Mouse (Mus musculus) liver, embryonic 16.5 days (tissue): ENCODE results near the gene Akap2. TPM values are rescaled to one million over a fixed set of nuclear protein-coding genes. Genes with fewer than 3 reads are reported as not detected.

ENCODE experiments used
- ATAC-seq: fragments of 200-750 bp; cut with Nextera tagmentation; 2 replicates; pipeline ENCODE4 v1.8.0; 2017; ENCODE audit warnings: low read depth, mild to moderate bottlenecking, moderate number of reproducible peaks, moderate library complexity
- H3K27ac ChIP-seq: fragments of 300-500 bp; sonication (generic); 2 replicates; pipeline ENCODE4 v1.5.1; 2014; ENCODE audit warnings: mild to moderate bottlenecking, low read length
- H3K27me3 ChIP-seq: fragments of 300-500 bp; sonication (generic); 2 replicates; pipeline ENCODE4 v1.6.1; 2014; ENCODE audit warnings: low read depth, low read length, mixed read lengths; ENCODE audit not compliant: control insufficient read depth, insufficient read depth
- H3K36me3 ChIP-seq: fragments of 300-500 bp; sonication (generic); 2 replicates; pipeline ENCODE4 v1.6.1; 2014; ENCODE audit warnings: mild to moderate bottlenecking; ENCODE audit not compliant: control insufficient read depth, insufficient read depth
- H3K4me1 ChIP-seq: fragments of 300-500 bp; sonication (generic); 2 replicates; pipeline ENCODE4 v1.6.1; 2014; ENCODE audit warnings: low read depth, low read length, mixed read lengths; ENCODE audit not compliant: control insufficient read depth
- H3K4me2 ChIP-seq: fragments of 300-500 bp; sonication (generic); 2 replicates; pipeline ENCODE4 v1.6.1; 2014; ENCODE audit warnings: low read depth, low read length, mixed read lengths
- H3K4me3 ChIP-seq: fragments of 300-500 bp; sonication (generic); 2 replicates; pipeline ENCODE4 v1.5.1; 2014; ENCODE audit warnings: low read depth, mild to moderate bottlenecking, low read length
- H3K9ac ChIP-seq: fragments of 300-500 bp; sonication (generic); 2 replicates; pipeline ENCODE4 v1.6.1; 2014; ENCODE audit warnings: low read depth, low read length
- H3K9me3 ChIP-seq: fragments of 300-500 bp; sonication (generic); replicated peaks from 2 replicates; pipeline ENCODE4 v1.6.1; 2016; ENCODE audit warnings: low read length; ENCODE audit not compliant: control insufficient read depth
- WGBS: fragments of 180-500 bp; shearing (Covaris S2); extraction: QIAGEN DNeasy Blood & Tissue Kit; methylation state at CpG from one replicate; pipeline ENCODE4 v1.1.7; 2014; ENCODE audit not compliant: insufficient replicate concordance; 5-methylcytosine and 5-hydroxymethylcytosine counted together
- polyA plus RNA-seq: library from polyadenylated mRNA; unstranded; fragments of >200 nt; fragmentation: Nextera tagmentation; extraction: Ambion mirVana; gene quantifications from 2 replicates; pipeline ENCODE4 v1.2.1, GENCODE M21; 2015

The Akap2 gene
- polyA plus RNA-seq, 1 experiment from 2014 or later = 2.0 TPM

DNA sequence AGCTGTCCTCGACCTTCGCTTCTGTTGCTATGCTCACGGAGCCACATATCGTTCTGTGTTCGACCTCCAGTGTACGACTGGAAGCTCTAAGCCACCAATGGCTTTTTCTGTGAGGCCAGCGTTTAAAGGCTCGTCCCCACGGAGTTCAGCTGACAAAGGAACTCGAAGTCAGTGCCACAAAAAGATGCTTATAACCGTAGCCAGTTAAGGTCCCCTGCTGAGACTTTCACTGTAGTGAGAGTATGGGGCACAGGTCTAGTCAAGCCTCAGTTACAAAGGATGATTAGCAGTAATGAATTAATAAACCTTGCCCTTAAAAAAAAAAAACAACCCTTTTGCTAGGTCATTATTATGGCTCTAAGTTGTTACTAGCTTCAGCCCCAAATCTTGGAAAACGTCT lies 37.3 kb upstream of the Akap2 start:
- H3K4me1 ChIP-seq = no peaks in the 10 kb centered on the region
- WGBS = 73% methylated on average over 12 of the region's 12 CpGs
- H3K27me3 ChIP-seq = peaks cover 2% of the 10 kb centered on the region; the same call in 1 of the 2 replicates
- H3K9ac ChIP-seq = no peak overlapping the region
- H3K4me2 ChIP-seq = no peak overlapping the region
- no peak overlapping the region for H3K27ac ChIP-seq
- no peak for ATAC-seq
- H3K9me3 ChIP-seq = no peaks in the 10 kb centered on the region
- H3K36me3 ChIP-seq = no peaks in the 10 kb centered on the region
- H3K4me3 ChIP-seq = no peak overlapping the region

DNA sequence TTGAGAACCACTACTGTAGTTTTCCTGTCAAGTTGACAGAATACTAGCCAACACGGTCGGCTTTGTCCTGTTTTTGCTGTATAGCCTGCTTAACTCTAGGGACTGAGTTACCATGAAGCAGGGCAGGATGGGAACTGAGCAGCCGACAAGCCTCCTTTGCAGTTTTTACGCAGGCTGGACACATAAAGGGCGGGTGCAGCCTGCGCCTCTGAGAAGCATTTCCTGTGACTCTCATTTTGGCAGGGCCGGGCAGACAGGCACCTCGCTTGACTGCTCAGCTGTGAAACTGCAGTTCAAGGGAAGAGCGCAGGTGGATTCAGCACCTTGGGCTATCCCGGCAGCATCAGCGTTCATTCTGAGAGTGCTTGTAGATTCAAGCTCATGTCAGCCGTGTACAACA lies 35.9 kb upstream of the Akap2 start:
- Histone ChIP-seq H3K4me3 (no peak overlapping the region), H3K9ac (no peak overlapping the region), H3K4me2 (no peak overlapping the region), H3K9me3 (no peaks in the 10 kb centered on the region), H3K27me3 (no peaks in the 10 kb centered on the region), H3K36me3 (no peaks in the 10 kb centered on the region), H3K4me1 (no peaks in the 10 kb centered on the region), H3K27ac (no peak overlapping the region)
- 48% methylated on average over 12 of the region's 12 CpGs for WGBS
- ATAC-seq = no peak

DNA sequence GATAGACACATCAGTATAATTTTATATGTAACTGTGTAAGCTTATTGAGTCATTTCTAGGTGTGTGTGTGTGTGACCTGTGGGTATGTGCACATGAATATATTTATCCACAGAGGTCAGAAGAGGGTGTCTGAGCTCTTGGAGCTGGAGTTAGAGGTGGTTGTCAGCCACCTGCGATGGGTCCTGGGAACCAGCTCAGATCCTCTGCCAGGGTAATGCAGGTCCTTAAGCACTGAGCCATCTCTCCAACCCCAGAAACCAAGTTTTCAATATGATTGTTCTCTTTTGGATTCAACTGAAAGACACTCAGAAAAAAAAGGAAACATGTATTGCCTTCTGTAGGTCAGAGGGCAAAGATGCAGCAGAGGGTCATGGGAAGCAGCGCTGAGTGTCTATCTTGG lies 35.1 kb upstream of the Akap2 start:
- ATAC-seq = no peak
- Histone ChIP-seq H3K4me1 (no peaks in the 10 kb centered on the region), H3K27me3 (no peaks in the 10 kb centered on the region), H3K4me3 (no peak overlapping the region), H3K27ac (no peak overlapping the region), H3K9ac (no peak overlapping the region), H3K4me2 (no peak overlapping the region), H3K9me3 (no peaks in the 10 kb centered on the region), H3K36me3 (no peaks in the 10 kb centered on the region)
- WGBS = 76% methylated on average over 2 of the region's 2 CpGs

DNA sequence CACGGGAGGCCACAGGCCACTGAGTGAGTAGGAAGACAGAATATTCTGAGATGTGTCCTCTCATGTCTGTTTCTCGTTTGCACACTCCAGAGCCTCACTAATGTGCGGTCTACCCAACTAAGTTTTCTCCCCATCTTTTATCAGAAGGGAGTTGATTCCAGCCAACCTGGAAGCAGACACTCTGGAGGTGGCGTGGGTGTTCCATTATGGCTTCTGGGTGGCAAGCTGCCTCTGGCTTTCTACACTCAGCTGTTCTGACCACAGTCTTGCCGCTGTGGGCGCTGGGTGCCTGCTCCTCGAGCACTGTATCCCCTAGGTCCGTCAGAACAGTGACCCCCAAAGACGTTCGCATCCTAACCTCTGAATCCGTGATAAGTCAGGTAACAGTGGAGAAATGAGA lies 34.5 kb upstream of the Akap2 start:
- Histone ChIP-seq H3K9me3 (no peaks in the 10 kb centered on the region), H3K4me1 (no peaks in the 10 kb centered on the region), H3K4me3 (no peak overlapping the region), H3K4me2 (no peak overlapping the region), H3K36me3 (no peaks in the 10 kb centered on the region), H3K27me3 (no peaks in the 10 kb centered on the region), H3K27ac (no peak overlapping the region), H3K9ac (no peak overlapping the region)
- ATAC-seq = no peak
- 66% methylated on average over 11 of the region's 11 CpGs for WGBS

GRCm38 (mm10) chr4:57684676-57685215 lies 32.7 kb upstream of the Akap2 start:
- WGBS = 65% methylated on average over 12 of the region's 12 CpGs
- Histone ChIP-seq H3K9ac (no peak overlapping the region), H3K36me3 (no peaks in the 10 kb centered on the region), H3K4me1 (no peaks in the 10 kb centered on the region), H3K27me3 (no peaks in the 10 kb centered on the region), H3K9me3 (no peaks in the 10 kb centered on the region), H3K4me3 (no peak overlapping the region), H3K4me2 (no peak overlapping the region), H3K27ac (no peak overlapping the region)
- ATAC-seq = no peak

GRCm38 (mm10) chr4:57686736-57687135 lies 30.7 kb upstream of the Akap2 start:
- H3K4me1 ChIP-seq = no peaks in the 10 kb centered on the region
- no peak for ATAC-seq
- no peak overlapping the region for H3K9ac ChIP-seq
- no peaks in the 10 kb centered on the region for H3K27me3 ChIP-seq
- H3K4me3 ChIP-seq = no peak overlapping the region
- no peaks in the 10 kb centered on the region for H3K9me3 ChIP-seq
- no peak overlapping the region for H3K27ac ChIP-seq
- no peak overlapping the region for H3K4me2 ChIP-seq
- H3K36me3 ChIP-seq = no peaks in the 10 kb centered on the region
- 57% methylated on average over 3 of the region's 3 CpGs for WGBS

DNA sequence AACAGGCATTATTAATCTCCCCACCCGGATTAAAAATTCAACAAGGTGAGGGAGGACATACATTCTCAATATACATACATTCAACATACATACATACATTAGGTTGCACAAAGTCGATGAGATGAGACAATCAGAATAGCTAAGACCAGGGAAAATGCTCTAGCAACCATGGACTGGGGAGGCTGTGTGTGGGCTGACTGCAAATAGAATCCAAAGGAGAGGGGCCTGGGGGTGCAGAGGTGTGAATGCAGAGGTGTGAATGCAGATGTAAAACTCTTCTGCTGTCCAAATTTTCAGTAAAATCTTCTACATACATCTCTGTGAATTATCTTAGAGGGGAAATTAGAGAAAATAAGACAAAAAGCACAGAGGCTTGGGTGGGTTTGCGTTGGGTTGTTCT lies 29.9 kb upstream of the Akap2 start:
- Histone ChIP-seq H3K27ac (no peak overlapping the region), H3K4me1 (no peaks in the 10 kb centered on the region), H3K36me3 (no peaks in the 10 kb centered on the region), H3K9ac (no peak overlapping the region), H3K4me2 (no peak overlapping the region), H3K4me3 (no peak overlapping the region), H3K27me3 (no peaks in the 10 kb centered on the region), H3K9me3 (no peaks in the 10 kb centered on the region)
- no peak for ATAC-seq
- 52% methylated on average over 3 of the region's 3 CpGs for WGBS

- no peak overlapping the region for H3K4me2 ChIP-seq
- no peak overlapping the region for H3K9ac ChIP-seq
- H3K27me3 ChIP-seq = no peaks in the 10 kb centered on the region
- no peaks in the 10 kb centered on the region for H3K9me3 ChIP-seq
- 56% methylated on average over 9 of the region's 9 CpGs for WGBS
- no peak for ATAC-seq
- no peaks in the 10 kb centered on the region for H3K36me3 ChIP-seq
- no peaks in the 10 kb centered on the region for H3K4me1 ChIP-seq
- no peak overlapping the region for H3K4me3 ChIP-seq
- no peak overlapping the region for H3K27ac ChIP-seq
Observed at GRCm38 (mm10) chr4:57688131-57688530, 29.3 kb upstream of the Akap2 start.

- no peak overlapping the region for H3K4me2 ChIP-seq
- no peaks in the 10 kb centered on the region for H3K4me1 ChIP-seq
- no peaks in the 10 kb centered on the region for H3K27me3 ChIP-seq
- H3K9ac ChIP-seq = no peak overlapping the region
- no peak overlapping the region for H3K4me3 ChIP-seq
- ATAC-seq = no peak
- WGBS = 47% methylated on average over 6 of the region's 6 CpGs
- H3K9me3 ChIP-seq = no peaks in the 10 kb centered on the region
- H3K36me3 ChIP-seq = no peaks in the 10 kb centered on the region
- H3K27ac ChIP-seq = no peak overlapping the region
Observed at GRCm38 (mm10) chr4:57690001-57690400, 27.5 kb upstream of the Akap2 start.
